Mouse (Mus musculus) adrenal gland, adult (tissue): ENCODE measurements at regions not wholly inside any gene's neighbourhood (a gene's known extent, or its start where the extent isn't known, plus 50 kb on each side); places are given as distances from the start of the nearest gene placed in this dataset.
A peak's percentile ranks its signal among the peaks of the same experiment; 100 is the strongest.

Experiments used
- DNase-seq, 2 experiments: peaks; one replicate each; pipeline ENCODE4 v3.0.0; 2022 to 2023; ENCODE audit warnings: low spot score in 1 of 2; ENCODE audit not compliant: inconsistent age in 2 of 2

DNA sequence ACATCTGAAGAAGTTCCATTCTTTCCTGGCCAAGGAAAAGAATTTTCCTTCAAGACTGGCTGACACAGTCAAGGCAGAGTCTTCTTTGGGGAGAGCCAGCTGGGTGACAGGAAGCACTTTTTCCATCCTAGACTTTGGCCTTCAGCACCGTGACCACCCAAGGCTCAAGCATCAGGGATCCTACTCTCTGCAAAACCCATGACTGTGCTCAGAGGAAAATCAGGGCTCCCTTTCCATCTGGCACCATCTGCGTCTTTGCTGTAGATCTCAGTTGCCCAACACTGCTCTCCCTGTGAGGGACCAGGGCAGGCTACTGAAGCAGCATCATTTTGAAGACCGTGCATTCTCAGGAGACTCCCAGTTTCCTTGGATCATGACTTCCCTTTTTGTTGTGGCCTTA lies 51.1 kb upstream of the 1700012B07Rik start:
- DNase-seq: peak in 1 of 2 experiments; percentile 16
